Mouse (Mus musculus): ENCODE measurements around the gene Fam136a. TPM values are rescaled to one million over a fixed set of nuclear protein-coding genes. Genes with fewer than 3 reads are reported as not detected.

Fam136a gene
- polyA plus RNA-seq, 1 experiment from 2014 or later = 74.8 TPM

DNA sequence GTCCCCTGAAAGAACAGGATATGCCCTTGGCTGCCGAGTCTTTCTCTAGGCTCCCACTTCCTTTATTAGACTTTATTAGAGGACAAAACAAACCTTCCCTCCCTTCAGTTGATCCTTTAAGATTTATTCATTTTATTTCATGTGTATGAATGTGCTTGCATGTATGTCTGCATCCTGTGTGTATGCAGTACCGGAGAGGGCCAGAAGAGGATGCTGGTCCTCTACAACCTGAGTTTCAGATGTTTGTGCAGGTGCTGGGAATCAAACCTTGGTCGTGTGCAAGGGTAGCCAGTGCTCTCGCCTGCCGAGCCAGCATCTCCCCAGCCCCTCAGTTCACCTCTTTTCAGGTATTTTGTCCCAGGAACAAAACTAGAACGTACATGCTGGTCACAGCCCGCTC lies 4.1 kb upstream of the Fam136a start:
- no peaks in the 10 kb centered on the region for H3K4me1 ChIP-seq (replicated peaks; ENCODE audit: control insufficient read depth, insufficient read depth)
- 88% methylated on average over 7 of the region's 7 CpGs for WGBS
- no peaks in the 10 kb centered on the region for H3K9me3 ChIP-seq (ENCODE audit: control insufficient read depth, low read length)
- H3K36me3 ChIP-seq (ENCODE audit: control insufficient read depth, insufficient read depth, low read length) = no peaks in the 10 kb centered on the region
- no peak overlapping the region for H3K27ac ChIP-seq (replicated peaks)
- H3K4me3 ChIP-seq (ENCODE audit: low read depth, low read length) = no peak overlapping the region
- no peak overlapping the region for H3K9ac ChIP-seq (ENCODE audit: low read length)
- no peaks in the 10 kb centered on the region for H3K27me3 ChIP-seq (ENCODE audit: control insufficient read depth, insufficient read depth, low read length)
- H3K4me2 ChIP-seq (replicated peaks; ENCODE audit: low read depth) = no peak overlapping the region
- ATAC-seq (ENCODE audit: low FRiP score, low TSS enrichment) (no peak), DNase-seq (ENCODE audit: low spot score) (no peak)
- TF ChIP-seq EP300 (optimal IDR thresholded peaks at IDR 0.05) (no peak), CTCF (IDR thresholded peaks at IDR 0.05; ENCODE audit: low read depth) (peak; percentile 40)

DNA sequence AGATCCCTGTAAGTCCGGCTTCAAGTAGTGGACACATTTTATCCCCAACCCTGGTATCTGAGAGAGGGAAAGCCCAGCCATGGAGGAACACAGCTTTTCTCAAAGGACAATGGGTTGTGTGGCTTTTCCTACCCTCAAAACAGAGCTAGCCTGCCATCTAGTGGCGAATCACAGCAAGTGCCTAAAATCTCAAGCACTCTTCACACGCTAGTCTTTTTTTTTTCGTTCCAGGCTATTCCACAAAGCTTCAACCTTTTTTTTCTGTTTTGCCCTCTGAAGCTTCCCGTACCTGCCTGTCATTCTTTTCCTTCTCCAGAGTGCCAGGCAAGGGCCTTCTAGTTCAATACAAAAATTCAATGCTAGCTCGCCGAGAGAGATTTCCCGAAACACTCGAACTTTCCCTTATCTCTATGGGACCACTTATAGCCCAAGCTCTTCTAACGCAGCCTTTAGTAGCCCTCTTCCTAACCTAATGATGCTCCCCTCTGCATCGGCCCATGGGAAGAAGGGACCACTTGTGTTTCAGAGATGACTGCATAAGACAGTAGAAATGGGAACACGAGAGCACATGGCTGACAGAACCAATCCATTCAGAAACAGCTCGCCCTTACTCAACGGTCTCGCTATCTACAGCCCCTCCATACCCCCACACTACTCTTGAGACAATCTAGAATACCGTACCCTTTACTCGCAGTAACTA lies 854 bp upstream of the Fam136a start:
- Histone ChIP-seq H3K27me3 (ENCODE audit: control insufficient read depth, insufficient read depth, low read length) (no peaks in the 10 kb centered on the region), H3K36me3 (ENCODE audit: control insufficient read depth, insufficient read depth, low read length) (no peaks in the 10 kb centered on the region), H3K4me3 (ENCODE audit: low read depth, low read length) (peak overlapping the region; percentile 70), H3K27ac (replicated peaks) (no peak overlapping the region), H3K9ac (ENCODE audit: low read length) (peak overlapping the region; percentile 41), H3K9me3 (ENCODE audit: control insufficient read depth, low read length) (no peaks in the 10 kb centered on the region), H3K4me2 (replicated peaks; ENCODE audit: low read depth) (peak overlapping the region; percentile 88), H3K4me1 (replicated peaks; ENCODE audit: control insufficient read depth, insufficient read depth) (no peaks in the 10 kb centered on the region)
- 3% methylated on average over 17 of the region's 17 CpGs for WGBS
- no peak for TF ChIP-seq EP300 (optimal IDR thresholded peaks at IDR 0.05)
- peak; percentile 95 for TF ChIP-seq CTCF (IDR thresholded peaks at IDR 0.05; ENCODE audit: low read depth)
- DNase-seq (ENCODE audit: low spot score) (peak; percentile 71), ATAC-seq (ENCODE audit: low FRiP score, low TSS enrichment) (peak; percentile 25; the same call in 1 of the 2 replicates)

DNA sequence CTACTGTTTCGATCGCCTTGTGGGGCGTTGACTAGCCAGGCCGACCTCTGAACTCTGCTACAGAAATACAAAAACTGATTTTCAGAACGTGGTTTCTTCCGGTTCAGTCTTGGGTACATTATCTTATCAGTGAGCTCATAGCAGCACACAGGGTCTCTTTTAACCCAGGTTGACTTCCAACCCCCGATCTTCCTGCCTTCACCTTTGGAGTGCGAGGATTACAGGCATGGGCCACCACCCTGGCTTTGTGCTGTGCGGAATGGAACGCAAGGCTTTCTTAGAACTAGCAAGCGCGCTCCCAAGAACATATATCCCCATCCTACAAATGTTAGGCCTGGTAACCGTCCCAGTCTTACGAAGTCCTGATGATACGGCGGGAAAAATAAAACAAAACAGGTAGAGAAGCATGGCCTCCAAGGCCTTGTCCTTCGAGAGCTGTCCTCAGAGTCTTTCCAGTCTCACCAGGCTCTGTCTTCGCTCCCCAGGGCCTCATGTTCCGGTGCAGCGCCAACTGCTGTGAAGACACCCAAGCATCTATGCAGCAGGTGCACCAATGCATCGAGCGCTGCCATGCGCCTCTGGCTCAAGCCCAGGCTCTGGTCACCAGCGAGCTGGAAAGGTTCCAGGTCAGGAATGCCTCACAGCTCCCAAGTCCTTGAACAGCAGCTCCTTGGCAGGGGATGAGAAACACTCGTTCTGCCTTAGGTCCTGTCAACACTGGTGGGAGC lies 843 bp downstream of the Fam136a start:
- Histone ChIP-seq H3K36me3 (ENCODE audit: control insufficient read depth, insufficient read depth, low read length) (no peaks in the 10 kb centered on the region), H3K9ac (ENCODE audit: low read length) (peak overlapping the region; percentile 81), H3K4me1 (replicated peaks; ENCODE audit: control insufficient read depth, insufficient read depth) (no peaks in the 10 kb centered on the region; the same call in 1 of the 2 replicates), H3K9me3 (ENCODE audit: control insufficient read depth, low read length) (no peaks in the 10 kb centered on the region), H3K27ac (replicated peaks) (peak overlapping the region; percentile 88), H3K4me2 (replicated peaks; ENCODE audit: low read depth) (peak overlapping the region; percentile 88), H3K27me3 (ENCODE audit: control insufficient read depth, insufficient read depth, low read length) (no peaks in the 10 kb centered on the region), H3K4me3 (ENCODE audit: low read depth, low read length) (peak overlapping the region; percentile 70)
- peak; percentile 53 for DNase-seq (ENCODE audit: low spot score)
- peak; percentile 24; the same call in 1 of the 2 replicates for ATAC-seq (ENCODE audit: low FRiP score, low TSS enrichment)
- no peak for TF ChIP-seq EP300 (optimal IDR thresholded peaks at IDR 0.05)
- no peak for TF ChIP-seq CTCF (IDR thresholded peaks at IDR 0.05; ENCODE audit: low read depth)
- WGBS = 27% methylated on average over 25 of the region's 25 CpGs

DNA sequence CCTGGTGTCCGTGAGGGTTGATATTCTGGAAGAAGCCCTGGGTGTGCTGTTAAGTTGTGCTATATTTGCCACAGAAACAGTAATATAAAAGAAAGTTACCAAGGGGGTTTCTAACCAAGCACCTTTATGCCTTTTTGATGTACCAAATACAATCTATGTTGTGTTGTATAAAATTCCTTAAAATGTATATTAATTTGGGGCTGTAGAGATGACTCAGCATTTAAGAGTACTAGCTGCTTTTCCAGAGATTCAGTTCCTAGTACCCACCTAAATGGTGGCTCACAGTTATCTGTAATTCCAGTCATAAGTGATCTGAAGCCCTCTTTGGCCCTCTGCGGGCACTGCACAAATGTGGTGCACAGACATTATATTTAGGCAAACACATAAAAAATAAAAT lies 1.4 kb downstream of the Fam136a start:
- TF ChIP-seq EP300 (optimal IDR thresholded peaks at IDR 0.05) (no peak), CTCF (IDR thresholded peaks at IDR 0.05; ENCODE audit: low read depth) (no peak)
- Histone ChIP-seq H3K9me3 (ENCODE audit: control insufficient read depth, low read length) (no peaks in the 10 kb centered on the region), H3K27ac (replicated peaks) (peak overlapping the region; percentile 56; the same call in 1 of the 2 replicates), H3K4me1 (replicated peaks; ENCODE audit: control insufficient read depth, insufficient read depth) (no peaks in the 10 kb centered on the region; the same call in 1 of the 2 replicates), H3K9ac (ENCODE audit: low read length) (no peak overlapping the region), H3K27me3 (ENCODE audit: control insufficient read depth, insufficient read depth, low read length) (no peaks in the 10 kb centered on the region), H3K4me2 (replicated peaks; ENCODE audit: low read depth) (peak overlapping the region; percentile 88), H3K36me3 (ENCODE audit: control insufficient read depth, insufficient read depth, low read length) (no peaks in the 10 kb centered on the region), H3K4me3 (ENCODE audit: low read depth, low read length) (no peak overlapping the region)
- WGBS = 59% methylated on average over 2 of the region's 2 CpGs
- ATAC-seq (ENCODE audit: low FRiP score, low TSS enrichment) (no peak), DNase-seq (ENCODE audit: low spot score) (no peak)

DNA sequence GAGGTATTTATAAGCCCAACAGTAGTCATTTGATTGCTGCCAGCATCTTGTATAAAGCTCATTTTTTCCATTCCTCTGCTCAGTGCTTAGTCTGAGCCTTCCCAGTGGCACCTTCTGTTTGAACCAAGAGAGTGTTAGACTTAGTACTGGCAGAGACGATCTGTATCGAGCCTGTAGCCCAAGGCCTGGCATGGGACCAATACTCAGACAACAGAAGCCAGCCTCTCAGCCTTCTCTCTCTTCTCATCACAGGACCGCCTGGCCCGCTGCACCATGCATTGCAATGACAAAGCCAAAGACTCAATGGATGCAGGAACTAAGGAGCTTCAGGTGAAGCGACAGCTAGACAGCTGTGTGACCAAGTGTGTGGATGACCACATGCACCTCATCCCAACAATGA lies 3.0 kb downstream of the Fam136a start:
- WGBS = 92% methylated on average over 5 of the region's 5 CpGs
- H3K27ac ChIP-seq (replicated peaks) = no peak overlapping the region
- H3K9ac ChIP-seq (ENCODE audit: low read length) = no peak overlapping the region
- DNase-seq (ENCODE audit: low spot score) = no peak
- H3K4me1 ChIP-seq (replicated peaks; ENCODE audit: control insufficient read depth, insufficient read depth) = no peaks in the 10 kb centered on the region; the same call in 1 of the 2 replicates
- no peak overlapping the region for H3K4me3 ChIP-seq (ENCODE audit: low read depth, low read length)
- no peak overlapping the region for H3K4me2 ChIP-seq (replicated peaks; ENCODE audit: low read depth)
- H3K36me3 ChIP-seq (ENCODE audit: control insufficient read depth, insufficient read depth, low read length) = no peaks in the 10 kb centered on the region
- no peaks in the 10 kb centered on the region for H3K9me3 ChIP-seq (ENCODE audit: control insufficient read depth, low read length)
- H3K27me3 ChIP-seq (ENCODE audit: control insufficient read depth, insufficient read depth, low read length) = no peaks in the 10 kb centered on the region
- TF ChIP-seq EP300 (optimal IDR thresholded peaks at IDR 0.05) (no peak), CTCF (IDR thresholded peaks at IDR 0.05; ENCODE audit: low read depth) (no peak)
- no peak for ATAC-seq (ENCODE audit: low FRiP score, low TSS enrichment)
